Mouse (Mus musculus): ENCODE measurements around the gene C1s1. TPM values are rescaled to one million over a fixed set of nuclear protein-coding genes. Genes with fewer than 3 reads are reported as not detected.

Gene C1s1
- not detected in 2 replicates for polyA plus RNA-seq (2012)

DNA sequence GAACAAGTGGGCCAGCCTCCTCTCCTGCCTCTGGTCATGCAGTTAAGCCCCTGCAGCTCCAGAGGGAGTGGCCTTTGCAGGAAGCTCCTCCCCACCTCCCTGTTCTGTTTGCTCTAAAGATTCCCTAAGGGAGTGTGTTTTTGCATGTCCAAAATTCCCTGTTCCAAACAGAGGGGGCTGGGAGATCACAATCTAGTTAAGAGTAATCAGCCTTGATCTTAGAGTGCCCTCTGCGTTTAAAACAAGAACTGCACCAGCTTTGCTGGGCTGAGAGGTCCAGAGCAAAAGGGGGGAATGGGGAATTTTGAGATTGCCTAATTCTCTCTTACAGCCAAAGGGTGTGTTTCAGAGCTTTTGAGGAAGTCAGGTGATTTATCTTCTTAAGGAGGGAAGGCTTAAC lies at the start of gene C1s1:
Gene C1s1 (minus strand): TSS at position 76 of the 400 bp plus-strand sequence.

DNA sequence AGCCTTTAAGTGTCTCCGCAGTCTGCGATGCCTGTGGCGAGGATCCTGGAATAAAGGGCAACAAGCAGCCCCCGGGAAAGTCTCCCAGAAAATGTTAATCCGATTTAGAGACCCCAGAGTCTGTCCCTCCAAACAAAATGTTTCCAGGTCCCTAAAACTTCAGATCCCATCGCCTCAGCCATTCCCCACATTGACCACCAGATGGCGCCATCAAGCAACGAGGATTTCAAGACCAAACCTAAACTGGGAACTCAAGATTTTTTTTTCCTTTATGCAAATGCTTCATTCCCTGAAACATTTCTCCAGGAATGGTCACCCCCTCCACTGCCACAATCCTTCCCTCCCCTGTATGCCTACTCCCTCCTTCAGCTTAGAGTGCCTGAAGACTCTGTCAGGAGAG lies 27.9 kb upstream of the C1s1 start, which contains the start of gene C1rb:
Gene C1rb (plus strand): TSS at position 269 of the 400 bp plus-strand sequence.

DNA sequence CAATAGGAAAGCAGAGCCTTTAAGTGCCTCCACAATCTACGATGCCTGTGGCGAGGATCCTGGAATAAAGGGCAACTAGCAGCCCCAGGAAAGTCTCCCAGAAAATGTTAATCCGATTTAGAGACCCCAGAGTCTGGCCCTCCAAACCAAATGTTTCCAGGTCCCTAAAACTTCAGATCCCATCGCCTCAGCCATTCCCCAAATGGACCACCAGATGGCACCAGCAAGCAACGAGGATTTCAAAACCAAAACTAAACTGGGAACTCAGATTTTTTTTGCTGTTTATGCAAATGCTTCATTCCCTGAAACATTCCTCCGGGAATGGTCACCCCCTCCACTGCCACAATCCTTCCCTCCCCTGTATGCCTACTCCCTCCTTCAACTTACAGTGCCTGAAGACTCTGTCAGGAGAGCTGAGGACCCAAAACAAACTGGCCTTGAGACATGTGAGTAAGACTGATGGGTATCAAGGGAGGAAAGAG lies 29.8 kb downstream of the C1s1 start, which contains the start of gene C1ra:
Gene C1ra (plus strand): TSS at position 51 of the 482 bp plus-strand sequence.

DNA sequence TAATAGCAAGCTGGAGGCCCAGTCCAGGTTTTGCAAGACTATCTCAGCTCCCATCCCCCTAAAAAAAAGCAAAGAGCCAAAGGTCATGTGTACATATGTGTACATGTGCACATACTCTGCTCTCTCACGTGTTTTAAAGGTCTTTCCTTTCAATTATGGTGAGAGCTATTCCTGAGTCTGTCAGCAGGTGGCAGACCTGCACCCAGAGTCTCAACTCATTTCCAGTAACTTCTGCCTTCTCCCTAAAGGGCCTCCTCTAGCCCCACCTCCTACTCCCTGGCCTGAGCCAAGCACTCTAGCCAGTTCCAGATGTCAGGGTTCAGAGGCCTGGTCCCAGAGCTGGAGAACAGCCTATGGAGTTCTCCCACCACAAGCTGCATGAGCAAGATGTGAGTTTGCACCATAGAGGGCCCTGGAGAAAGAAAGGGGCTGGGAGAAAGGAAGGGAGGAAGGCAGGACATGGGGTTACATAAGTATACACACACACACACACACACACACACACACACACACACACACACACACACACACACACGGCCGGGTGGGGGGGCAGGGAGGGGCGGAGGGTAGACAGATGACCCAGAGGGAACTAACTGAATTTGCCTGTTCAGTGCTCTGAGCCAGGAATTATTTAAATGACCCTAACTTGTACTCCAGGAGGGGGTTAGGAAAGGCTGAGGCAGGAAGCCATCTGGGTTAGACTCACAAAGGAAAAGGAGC lies 49.2 kb downstream of the C1s1 start, which contains the start of gene C1rl:
Gene C1rl (plus strand): TSS at position 272 of the 720 bp plus-strand sequence.

Other genes starting within 250 kb of the C1s1 start
- 0.10 and 0.37 TPM in 2 replicates for gene Cd163, start 237.7 kb downstream of the C1s1 start, polyA plus RNA-seq (2012)
- gene Pex5, start 127.3 kb downstream of the C1s1 start, polyA plus RNA-seq (2012) = 25.8 and 31.5 TPM in 2 replicates
- 28.8 and 42.2 TPM in 2 replicates for gene Clstn3, start 77.6 kb downstream of the C1s1 start, polyA plus RNA-seq (2012)
- 1.5 and 1.9 TPM in 2 replicates for gene C1rl, start 49.2 kb downstream of the C1s1 start, polyA plus RNA-seq (2012)
- 2.0 and 2.1 TPM in 2 replicates for gene C1ra, start 30.0 kb downstream of the C1s1 start, polyA plus RNA-seq (2012)
- not detected in 2 replicates for gene C1rb, start 27.9 kb upstream of the C1s1 start, polyA plus RNA-seq (2012)
- gene C1s2, start 93.7 kb upstream of the C1s1 start, polyA plus RNA-seq (2012) = not detected in 2 replicates
- 47.7 and 53.9 TPM in 2 replicates for gene Lpcat3, start 120.7 kb upstream of the C1s1 start, polyA plus RNA-seq (2012)
- 294 and 299 TPM in 2 replicates for gene Emg1, start 169.8 kb upstream of the C1s1 start, polyA plus RNA-seq (2012)
- gene Phb2, start 170.0 kb upstream of the C1s1 start, polyA plus RNA-seq (2012) = 308 and 359 TPM in 2 replicates
- gene Ptpn6, start 196.4 kb upstream of the C1s1 start, polyA plus RNA-seq (2012) = 65.9 and 80.8 TPM in 2 replicates
- 50.4 and 53.2 TPM in 2 replicates for gene Grcc10, start 199.0 kb upstream of the C1s1 start, polyA plus RNA-seq (2012)
- gene Gm45234, start 213.7 kb upstream of the C1s1 start, polyA plus RNA-seq (2012) = not detected in 2 replicates
- 111 and 137 TPM in 2 replicates for gene Atn1, start 214.2 kb upstream of the C1s1 start, polyA plus RNA-seq (2012)
- 0.37 and 0.90 TPM in 2 replicates for gene Eno2, start 227.3 kb upstream of the C1s1 start, polyA plus RNA-seq (2012)
- gene Lrrc23, start 237.4 kb upstream of the C1s1 start, polyA plus RNA-seq (2012) = 0.37 and 0.47 TPM in 2 replicates